Mouse (Mus musculus): Measurements from ENCODE around the gene S100a13. TPM values are rescaled to one million over a fixed set of nuclear protein-coding genes. Genes with fewer than 3 reads are reported as not detected.

S100a13 gene
- polyA plus RNA-seq, 1 experiment from 2014 or later = 12.9 TPM

- no peak for ATAC-seq (replicated peaks; ENCODE audit: insufficient number of reproducible peaks, low FRiP score, low TSS enrichment, low read depth)
- 92% methylated on average over 7 of the region's 7 CpGs for WGBS
- Histone ChIP-seq H3K36me3 (replicated peaks; ENCODE audit: control insufficient read depth, insufficient read depth, low read depth, low read length) (peaks cover 13% of the 10 kb centered on the region), H3K4me2 (ENCODE audit: low read depth, low read length) (no peak overlapping the region), H3K4me3 (ENCODE audit: low read depth, low read length) (no peak overlapping the region), H3K9me3 (replicated peaks; ENCODE audit: control insufficient read depth, low read length) (no peaks in the 10 kb centered on the region), H3K27ac (replicated peaks; ENCODE audit: low read depth, low read length) (no peak overlapping the region), H3K9ac (replicated peaks; ENCODE audit: low read length) (no peak overlapping the region), H3K27me3 (ENCODE audit: control insufficient read depth, insufficient read depth, low read length) (no peaks in the 10 kb centered on the region), H3K4me1 (ENCODE audit: control insufficient read depth, insufficient read depth, low read length) (no peaks in the 10 kb centered on the region)
- no peak for DNase-seq (ENCODE audit: low spot score)
These were observed 18.2 kb upstream of the S100a13 start for GRCm38 (mm10) chr3:90495850-90496525.

GRCm38 (mm10) chr3:90497597-90497996 is 16.6 kb upstream of the S100a13 start:
- ATAC-seq (replicated peaks; ENCODE audit: insufficient number of reproducible peaks, low FRiP score, low TSS enrichment, low read depth) (no peak), DNase-seq (ENCODE audit: low spot score) (no peak)
- H3K9me3 ChIP-seq (replicated peaks; ENCODE audit: control insufficient read depth, low read length) = no peaks in the 10 kb centered on the region
- no peak overlapping the region for H3K4me2 ChIP-seq (ENCODE audit: low read depth, low read length)
- H3K9ac ChIP-seq (replicated peaks; ENCODE audit: low read length) = no peak overlapping the region
- no peak overlapping the region for H3K4me3 ChIP-seq (ENCODE audit: low read depth, low read length)
- no peaks in the 10 kb centered on the region for H3K27me3 ChIP-seq (ENCODE audit: control insufficient read depth, insufficient read depth, low read length)
- H3K36me3 ChIP-seq (replicated peaks; ENCODE audit: control insufficient read depth, insufficient read depth, low read depth, low read length) = peaks cover 13% of the 10 kb centered on the region
- no peaks in the 10 kb centered on the region for H3K4me1 ChIP-seq (ENCODE audit: control insufficient read depth, insufficient read depth, low read length)
- no peak overlapping the region for H3K27ac ChIP-seq (replicated peaks; ENCODE audit: low read depth, low read length)

GRCm38 (mm10) chr3:90503444-90503843 is 10.8 kb upstream of the S100a13 start:
- Histone ChIP-seq H3K27me3 (ENCODE audit: control insufficient read depth, insufficient read depth, low read length) (no peaks in the 10 kb centered on the region), H3K4me1 (ENCODE audit: control insufficient read depth, insufficient read depth, low read length) (no peaks in the 10 kb centered on the region; the same call in 1 of the 2 replicates), H3K4me3 (ENCODE audit: low read depth, low read length) (no peak overlapping the region), H3K9me3 (replicated peaks; ENCODE audit: control insufficient read depth, low read length) (no peaks in the 10 kb centered on the region), H3K4me2 (ENCODE audit: low read depth, low read length) (no peak overlapping the region), H3K27ac (replicated peaks; ENCODE audit: low read depth, low read length) (no peak overlapping the region), H3K9ac (replicated peaks; ENCODE audit: low read length) (no peak overlapping the region), H3K36me3 (replicated peaks; ENCODE audit: control insufficient read depth, insufficient read depth, low read depth, low read length) (peaks cover 22% of the 10 kb centered on the region)
- WGBS = 89% methylated on average over 4 of the region's 4 CpGs
- no peak for ATAC-seq (replicated peaks; ENCODE audit: insufficient number of reproducible peaks, low FRiP score, low TSS enrichment, low read depth)
- no peak for DNase-seq (ENCODE audit: low spot score)

GRCm38 (mm10) chr3:90505216-90505615 is 9.0 kb upstream of the S100a13 start:
- no peak overlapping the region for H3K9ac ChIP-seq (replicated peaks; ENCODE audit: low read length)
- H3K4me3 ChIP-seq (ENCODE audit: low read depth, low read length) = no peak overlapping the region
- 93% methylated on average over 5 of the region's 5 CpGs for WGBS
- H3K36me3 ChIP-seq (replicated peaks; ENCODE audit: control insufficient read depth, insufficient read depth, low read depth, low read length) = peaks cover 21% of the 10 kb centered on the region
- no peak overlapping the region for H3K27ac ChIP-seq (replicated peaks; ENCODE audit: low read depth, low read length)
- H3K27me3 ChIP-seq (ENCODE audit: control insufficient read depth, insufficient read depth, low read length) = no peaks in the 10 kb centered on the region
- no peaks in the 10 kb centered on the region; the same call in 1 of the 2 replicates for H3K4me1 ChIP-seq (ENCODE audit: control insufficient read depth, insufficient read depth, low read length)
- no peaks in the 10 kb centered on the region for H3K9me3 ChIP-seq (replicated peaks; ENCODE audit: control insufficient read depth, low read length)
- no peak overlapping the region for H3K4me2 ChIP-seq (ENCODE audit: low read depth, low read length)
- ATAC-seq (replicated peaks; ENCODE audit: insufficient number of reproducible peaks, low FRiP score, low TSS enrichment, low read depth) (no peak), DNase-seq (ENCODE audit: low spot score) (no peak)

GRCm38 (mm10) chr3:90506362-90506761 is 7.9 kb upstream of the S100a13 start:
- no peak for DNase-seq (ENCODE audit: low spot score)
- Histone ChIP-seq H3K36me3 (replicated peaks; ENCODE audit: control insufficient read depth, insufficient read depth, low read depth, low read length) (peaks cover 19% of the 10 kb centered on the region), H3K4me1 (ENCODE audit: control insufficient read depth, insufficient read depth, low read length) (no peaks in the 10 kb centered on the region; the same call in 1 of the 2 replicates), H3K27ac (replicated peaks; ENCODE audit: low read depth, low read length) (no peak overlapping the region), H3K27me3 (ENCODE audit: control insufficient read depth, insufficient read depth, low read length) (no peaks in the 10 kb centered on the region), H3K4me3 (ENCODE audit: low read depth, low read length) (no peak overlapping the region), H3K9me3 (replicated peaks; ENCODE audit: control insufficient read depth, low read length) (no peaks in the 10 kb centered on the region), H3K9ac (replicated peaks; ENCODE audit: low read length) (no peak overlapping the region), H3K4me2 (ENCODE audit: low read depth, low read length) (no peak overlapping the region)
- no peak for ATAC-seq (replicated peaks; ENCODE audit: insufficient number of reproducible peaks, low FRiP score, low TSS enrichment, low read depth)
- 91% methylated on average over 3 of the region's 3 CpGs for WGBS

- H3K9ac ChIP-seq (replicated peaks; ENCODE audit: low read length) = peak overlapping the region; percentile 98
- peak overlapping the region; percentile 85; the same call in 1 of the 2 replicates for H3K27ac ChIP-seq (replicated peaks; ENCODE audit: low read depth, low read length)
- H3K4me2 ChIP-seq (ENCODE audit: low read depth, low read length) = peak overlapping the region; percentile 71
- H3K4me1 ChIP-seq (ENCODE audit: control insufficient read depth, insufficient read depth, low read length) = no peaks in the 10 kb centered on the region; the same call in 1 of the 2 replicates
- H3K9me3 ChIP-seq (replicated peaks; ENCODE audit: control insufficient read depth, low read length) = no peaks in the 10 kb centered on the region
- peak overlapping the region; percentile 94 for H3K4me3 ChIP-seq (ENCODE audit: low read depth, low read length)
- no peak; the same call in 1 of the 2 replicates for ATAC-seq (replicated peaks; ENCODE audit: insufficient number of reproducible peaks, low FRiP score, low TSS enrichment, low read depth)
- 5% methylated on average over 20 of the region's 20 CpGs for WGBS
- DNase-seq (ENCODE audit: low spot score) = peak; percentile 26
- peaks cover 16% of the 10 kb centered on the region for H3K36me3 ChIP-seq (replicated peaks; ENCODE audit: control insufficient read depth, insufficient read depth, low read depth, low read length)
- H3K27me3 ChIP-seq (ENCODE audit: control insufficient read depth, insufficient read depth, low read length) = no peaks in the 10 kb centered on the region
These were observed 5.8 kb upstream of the S100a13 start for GRCm38 (mm10) chr3:90508287-90508949.

- Histone ChIP-seq H3K4me3 (ENCODE audit: low read depth, low read length) (peak within 1 kb of the TSS; percentile 94), H3K9ac (replicated peaks; ENCODE audit: low read length) (peak within 1 kb of the TSS; percentile 98), H3K27ac (replicated peaks; ENCODE audit: low read depth, low read length) (peak within 1 kb of the TSS; percentile 85), H3K4me1 (ENCODE audit: control insufficient read depth, insufficient read depth, low read length) (peaks cover under 1% of the 10 kb centered on the region; the same call in 1 of the 2 replicates), H3K27me3 (ENCODE audit: control insufficient read depth, insufficient read depth, low read length) (0 out of 2 replicates have a peak, but pooled peaks cover 6% of the 10 kb centered on the region), H3K36me3 (replicated peaks; ENCODE audit: control insufficient read depth, insufficient read depth, low read depth, low read length) (peaks cover 13% of the 10 kb centered on the region), H3K4me2 (ENCODE audit: low read depth, low read length) (peak within 1 kb of the TSS; percentile 71), H3K9me3 (replicated peaks; ENCODE audit: control insufficient read depth, low read length) (no peaks in the 10 kb centered on the region)
- ATAC-seq (replicated peaks; ENCODE audit: insufficient number of reproducible peaks, low FRiP score, low TSS enrichment, low read depth) = peak; percentile 90
- peak; percentile 100 for DNase-seq (ENCODE audit: low spot score)
- WGBS = under 1% methylated on average over 65 of the region's 66 CpGs
These were observed 5.1 kb upstream of the S100a13 start, which contains the start of gene Chtop for GRCm38 (mm10) chr3:90508950-90509746. Gene Chtop (minus strand): TSS chr3:90509498.
